Mouse (Mus musculus): ENCODE results near the gene Ackr3.

The Ackr3 gene

GRCm38 (mm10) chr1:90212901-90213300 lies 9.1 kb downstream of the Ackr3 start:
- TF ChIP-seq CTCF (conservative IDR thresholded peaks at IDR 0.05; ENCODE audit: low read length) (no peak), POU5F1 (IDR thresholded peaks at IDR 0.05; ENCODE audit: borderline replicate concordance, low read length) (no peak), NANOG (IDR thresholded peaks at IDR 0.05; ENCODE audit: borderline replicate concordance, low read length) (no peak)
- H3K4me3 ChIP-seq (replicated peaks; ENCODE audit: low read length): no peak overlapping the region
- H3K27me3 ChIP-seq (ENCODE audit: insufficient read depth, low read length): 0 out of 2 replicates have a peak, but pooled peaks cover 3% of the 10 kb centered on the region
- peaks cover 6% of the 10 kb centered on the region; the same call in 1 of the 2 replicates for H3K9me3 ChIP-seq (ENCODE audit: low read length)
- H3K4me1 ChIP-seq (replicated peaks; ENCODE audit: low read depth, low read length): peaks cover 26% of the 10 kb centered on the region
- peaks cover 18% of the 10 kb centered on the region for H3K36me3 ChIP-seq (ENCODE audit: insufficient read depth, low read length)

GRCm38 (mm10) chr1:90214021-90214420 lies 10.2 kb downstream of the Ackr3 start:
- H3K27me3 ChIP-seq (ENCODE audit: insufficient read depth, low read length): 0 out of 2 replicates have a peak, but pooled peaks cover 3% of the 10 kb centered on the region
- H3K4me1 ChIP-seq (replicated peaks; ENCODE audit: low read depth, low read length): peaks cover 15% of the 10 kb centered on the region
- H3K4me3 ChIP-seq (replicated peaks; ENCODE audit: low read length): no peak overlapping the region
- TF ChIP-seq NANOG (IDR thresholded peaks at IDR 0.05; ENCODE audit: borderline replicate concordance, low read length): no peak
- no peak for TF ChIP-seq CTCF (conservative IDR thresholded peaks at IDR 0.05; ENCODE audit: low read length)
- no peak for TF ChIP-seq POU5F1 (IDR thresholded peaks at IDR 0.05; ENCODE audit: borderline replicate concordance, low read length)
- H3K9me3 ChIP-seq (ENCODE audit: low read length): peaks cover 6% of the 10 kb centered on the region; the same call in 1 of the 2 replicates
- H3K36me3 ChIP-seq (ENCODE audit: insufficient read depth, low read length): peaks cover 18% of the 10 kb centered on the region

- Histone ChIP-seq H3K27me3 (ENCODE audit: insufficient read depth, low read length) (0 out of 2 replicates have a peak, but pooled peaks cover 3% of the 10 kb centered on the region), H3K4me3 (replicated peaks; ENCODE audit: low read length) (no peak overlapping the region), H3K9me3 (ENCODE audit: low read length) (peaks cover 6% of the 10 kb centered on the region; the same call in 1 of the 2 replicates), H3K4me1 (replicated peaks; ENCODE audit: low read depth, low read length) (peaks cover 6% of the 10 kb centered on the region; the same call in 1 of the 2 replicates), H3K36me3 (ENCODE audit: insufficient read depth, low read length) (peaks cover 18% of the 10 kb centered on the region)
- TF ChIP-seq NANOG (IDR thresholded peaks at IDR 0.05; ENCODE audit: borderline replicate concordance, low read length) (no peak), CTCF (conservative IDR thresholded peaks at IDR 0.05; ENCODE audit: low read length) (no peak), POU5F1 (IDR thresholded peaks at IDR 0.05; ENCODE audit: borderline replicate concordance, low read length) (no peak)
Observed at GRCm38 (mm10) chr1:90214926-90215325, 11.1 kb downstream of the Ackr3 start.

GRCm38 (mm10) chr1:90215881-90216280 lies 12.1 kb downstream of the Ackr3 start:
- no peak for TF ChIP-seq POU5F1 (IDR thresholded peaks at IDR 0.05; ENCODE audit: borderline replicate concordance, low read length)
- no peak for TF ChIP-seq CTCF (conservative IDR thresholded peaks at IDR 0.05; ENCODE audit: low read length)
- no peak for TF ChIP-seq NANOG (IDR thresholded peaks at IDR 0.05; ENCODE audit: borderline replicate concordance, low read length)
- 0 out of 2 replicates have a peak, but pooled peaks cover 3% of the 10 kb centered on the region for H3K27me3 ChIP-seq (ENCODE audit: insufficient read depth, low read length)
- peaks cover 1% of the 10 kb centered on the region; the same call in 1 of the 2 replicates for H3K4me1 ChIP-seq (replicated peaks; ENCODE audit: low read depth, low read length)
- H3K9me3 ChIP-seq (ENCODE audit: low read length): peaks cover 6% of the 10 kb centered on the region; the same call in 1 of the 2 replicates
- no peak overlapping the region for H3K4me3 ChIP-seq (replicated peaks; ENCODE audit: low read length)
- peaks cover 18% of the 10 kb centered on the region for H3K36me3 ChIP-seq (ENCODE audit: insufficient read depth, low read length)

- Histone ChIP-seq H3K9me3 (ENCODE audit: low read length) (peaks cover 6% of the 10 kb centered on the region; the same call in 1 of the 2 replicates), H3K4me1 (replicated peaks; ENCODE audit: low read depth, low read length) (peaks cover 1% of the 10 kb centered on the region; the same call in 1 of the 2 replicates), H3K36me3 (ENCODE audit: insufficient read depth, low read length) (peaks cover 18% of the 10 kb centered on the region), H3K27me3 (ENCODE audit: insufficient read depth, low read length) (0 out of 2 replicates have a peak, but pooled peaks cover 3% of the 10 kb centered on the region), H3K4me3 (replicated peaks; ENCODE audit: low read length) (no peak overlapping the region)
- TF ChIP-seq CTCF (conservative IDR thresholded peaks at IDR 0.05; ENCODE audit: low read length) (no peak), NANOG (IDR thresholded peaks at IDR 0.05; ENCODE audit: borderline replicate concordance, low read length) (no peak), POU5F1 (IDR thresholded peaks at IDR 0.05; ENCODE audit: borderline replicate concordance, low read length) (no peak)
Observed at GRCm38 (mm10) chr1:90216395-90216794, 12.6 kb downstream of the Ackr3 start.

- H3K9me3 ChIP-seq (ENCODE audit: low read length): no peaks in the 10 kb centered on the region
- H3K4me3 ChIP-seq (replicated peaks; ENCODE audit: low read length): no peak overlapping the region
- H3K36me3 ChIP-seq (ENCODE audit: insufficient read depth, low read length): no peaks in the 10 kb centered on the region
- peaks cover 18% of the 10 kb centered on the region for H3K4me1 ChIP-seq (replicated peaks; ENCODE audit: low read depth, low read length)
- H3K27me3 ChIP-seq (ENCODE audit: insufficient read depth, low read length): 0 out of 2 replicates have a peak, but pooled peaks cover 5% of the 10 kb centered on the region
- TF ChIP-seq NANOG (IDR thresholded peaks at IDR 0.05; ENCODE audit: borderline replicate concordance, low read length): no peak
- no peak for TF ChIP-seq POU5F1 (IDR thresholded peaks at IDR 0.05; ENCODE audit: borderline replicate concordance, low read length)
- TF ChIP-seq CTCF (conservative IDR thresholded peaks at IDR 0.05; ENCODE audit: low read length): no peak
Observed at GRCm38 (mm10) chr1:90220280-90220679, 16.5 kb downstream of the Ackr3 start.

GRCm38 (mm10) chr1:90220844-90221243 lies 17.1 kb downstream of the Ackr3 start:
- TF ChIP-seq NANOG (IDR thresholded peaks at IDR 0.05; ENCODE audit: borderline replicate concordance, low read length) (no peak), POU5F1 (IDR thresholded peaks at IDR 0.05; ENCODE audit: borderline replicate concordance, low read length) (no peak), CTCF (conservative IDR thresholded peaks at IDR 0.05; ENCODE audit: low read length) (no peak)

GRCm38 (mm10) chr1:90221811-90222361 lies 18.1 kb downstream of the Ackr3 start:
- Histone ChIP-seq H3K4me3 (replicated peaks; ENCODE audit: low read length) (no peak overlapping the region), H3K9me3 (ENCODE audit: low read length) (no peaks in the 10 kb centered on the region), H3K27me3 (ENCODE audit: insufficient read depth, low read length) (0 out of 2 replicates have a peak, but pooled peaks cover 8% of the 10 kb centered on the region), H3K36me3 (ENCODE audit: insufficient read depth, low read length) (no peaks in the 10 kb centered on the region), H3K4me1 (replicated peaks; ENCODE audit: low read depth, low read length) (peaks cover 18% of the 10 kb centered on the region)
- TF ChIP-seq NANOG (IDR thresholded peaks at IDR 0.05; ENCODE audit: borderline replicate concordance, low read length): no peak
- no peak for TF ChIP-seq CTCF (conservative IDR thresholded peaks at IDR 0.05; ENCODE audit: low read length)
- TF ChIP-seq POU5F1 (IDR thresholded peaks at IDR 0.05; ENCODE audit: borderline replicate concordance, low read length): no peak

More at GRCm38 (mm10) chr1:90220844-90221243, 17.1 kb downstream of the Ackr3 start:
- Histone ChIP-seq H3K4me3 (replicated peaks; ENCODE audit: low read length) (no peak overlapping the region), H3K9me3 (ENCODE audit: low read length) (no peaks in the 10 kb centered on the region), H3K27me3 (ENCODE audit: insufficient read depth, low read length) (0 out of 2 replicates have a peak, but pooled peaks cover 5% of the 10 kb centered on the region), H3K4me1 (replicated peaks; ENCODE audit: low read depth, low read length) (peaks cover 18% of the 10 kb centered on the region), H3K36me3 (ENCODE audit: insufficient read depth, low read length) (no peaks in the 10 kb centered on the region)

Data from E14TG2a.4 (cell line).